Mouse (Mus musculus): Measurements from ENCODE around the gene Fgd5.
"Not testable (repeated sequence)": the region's sequence is repeated elsewhere in the genome, so short reads cannot be mapped to it uniquely, and the experiment has no call there.

Fgd5 gene

DNA sequence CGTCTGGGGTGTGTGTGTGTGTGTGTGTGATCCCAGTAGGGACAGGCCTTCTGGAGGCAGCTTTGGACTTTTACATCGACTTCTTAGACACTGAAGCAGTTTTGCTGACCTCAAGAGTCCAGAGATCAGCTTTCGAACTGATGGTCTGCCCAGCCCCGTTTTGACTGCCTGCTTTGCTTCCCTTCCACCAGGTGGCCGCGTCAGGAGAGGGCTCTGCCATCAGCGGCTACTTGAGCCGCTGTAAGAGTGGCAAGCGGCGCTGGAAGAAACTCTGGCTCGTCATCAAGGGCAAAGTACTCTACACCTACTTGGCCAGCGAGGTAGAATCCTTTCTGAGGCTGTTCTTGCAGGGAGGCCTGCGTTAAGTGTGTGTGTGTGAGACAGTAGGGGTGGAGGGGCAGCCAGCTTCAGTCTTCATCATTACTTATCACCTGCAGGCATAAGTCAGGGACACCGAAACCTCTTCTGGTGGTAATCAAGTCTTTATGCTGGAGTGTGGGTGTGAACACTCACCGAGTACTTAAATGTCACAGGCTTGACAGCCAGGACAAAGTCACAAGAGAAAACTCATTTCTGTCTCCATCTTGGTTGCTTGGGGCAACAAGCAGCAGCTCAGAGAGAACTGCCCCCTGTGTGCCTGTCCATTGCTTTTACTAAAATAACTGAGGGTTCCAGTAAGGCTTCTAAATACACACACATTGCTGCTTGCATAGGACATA is 92.6 kb downstream of the Fgd5 start:
- DNase-seq, result peak; percentile 52

DNA sequence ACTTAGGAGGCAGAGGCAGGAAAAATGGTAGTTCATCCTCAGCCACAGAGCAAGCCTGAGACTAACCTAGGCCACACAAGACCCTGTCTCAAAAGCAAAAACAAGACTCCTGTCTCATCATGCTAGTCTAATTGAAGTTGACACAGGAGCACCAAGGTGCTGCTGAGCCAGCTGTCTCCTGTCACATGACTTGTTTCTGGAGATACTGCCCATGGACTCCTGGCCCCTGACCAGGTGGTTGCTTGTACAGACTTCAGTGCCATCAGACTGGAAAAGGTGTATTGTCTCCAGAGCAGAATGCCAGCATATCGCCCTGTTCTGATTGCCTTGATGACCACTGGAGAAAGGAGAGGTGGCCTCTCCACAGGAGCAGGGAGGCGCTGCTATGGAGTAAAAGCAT is 102.1 kb downstream of the Fgd5 start:
- no peak for DNase-seq

- no peak for DNase-seq
Observed at GRCm38 (mm10) chr6:92082756-92083155, 104.1 kb downstream of the Fgd5 start.

DNA sequence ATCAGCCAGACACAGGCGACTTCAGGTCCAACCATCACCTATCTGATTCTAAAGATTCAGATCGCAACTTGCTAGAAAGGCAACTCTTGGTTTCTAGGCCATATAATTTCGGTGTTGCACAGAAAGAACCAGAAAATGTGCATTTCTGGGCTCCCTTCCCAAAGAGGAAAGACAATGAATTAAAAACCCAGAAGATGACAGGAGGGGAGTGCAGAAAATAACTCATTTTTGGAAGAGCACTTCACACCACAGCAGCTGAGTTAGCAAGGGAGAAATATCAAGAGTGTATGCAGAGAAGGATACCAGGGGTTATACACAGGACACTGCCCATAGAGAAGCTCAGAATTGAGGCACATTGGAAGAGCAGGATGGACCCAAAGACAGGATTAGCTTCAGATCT is 106.3 kb downstream of the Fgd5 start:
- no peak for DNase-seq

- not testable (repeated sequence) for DNase-seq
Observed at GRCm38 (mm10) chr6:92089141-92089540, 110.5 kb downstream of the Fgd5 start.

- DNase-seq, result no peak
Observed at GRCm38 (mm10) chr6:92089982-92090381, 111.3 kb downstream of the Fgd5 start.

DNA sequence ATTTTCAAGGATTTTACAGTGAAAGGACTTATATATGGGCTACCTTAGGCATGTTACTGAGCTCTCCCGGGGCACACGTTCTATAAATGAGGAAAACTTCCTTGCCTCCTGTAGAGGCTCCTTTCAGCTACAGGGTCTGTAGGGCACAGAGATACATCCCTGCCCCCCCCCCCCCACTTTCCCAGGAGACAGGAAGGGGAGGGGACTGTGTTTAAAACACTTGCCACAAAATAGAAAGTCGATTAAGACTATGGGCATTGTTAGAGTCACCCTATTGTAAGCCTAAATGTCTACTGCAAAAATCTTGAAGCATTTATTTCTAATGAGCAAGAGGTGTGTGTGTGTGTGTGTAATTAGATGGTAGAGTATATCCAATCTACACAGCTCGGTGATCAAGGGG is 111.8 kb downstream of the Fgd5 start:
- no peak for DNase-seq

DNA sequence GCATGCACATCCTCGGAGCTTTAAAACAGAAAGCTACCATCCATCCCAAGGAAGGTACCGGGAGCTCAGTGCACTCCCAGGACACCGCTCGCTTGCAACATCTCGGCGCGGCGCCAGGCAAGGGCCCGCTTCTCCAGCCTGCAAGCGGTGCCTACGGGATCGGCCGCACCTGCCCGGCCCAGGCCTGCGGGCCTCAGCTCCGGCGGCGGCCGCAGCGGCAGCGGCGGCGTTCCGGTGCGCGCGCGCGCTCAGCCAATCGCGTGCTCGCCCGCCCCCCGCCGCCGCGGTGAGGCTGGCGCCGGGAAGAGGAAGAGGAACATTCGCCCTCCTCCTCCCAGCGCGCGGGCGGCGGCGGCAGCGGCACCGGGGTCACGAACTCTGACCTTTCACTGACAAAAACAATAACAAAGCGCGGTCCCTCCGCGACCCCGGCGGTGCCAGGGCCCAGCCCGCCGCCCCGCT is 112.5 kb downstream of the Fgd5 start, which contains the start of gene Nr2c2:
Nr2c2 (plus strand) TSS at position 261 of the 462 bp plus-strand sequence.
- DNase-seq, result peak; percentile 91

DNA sequence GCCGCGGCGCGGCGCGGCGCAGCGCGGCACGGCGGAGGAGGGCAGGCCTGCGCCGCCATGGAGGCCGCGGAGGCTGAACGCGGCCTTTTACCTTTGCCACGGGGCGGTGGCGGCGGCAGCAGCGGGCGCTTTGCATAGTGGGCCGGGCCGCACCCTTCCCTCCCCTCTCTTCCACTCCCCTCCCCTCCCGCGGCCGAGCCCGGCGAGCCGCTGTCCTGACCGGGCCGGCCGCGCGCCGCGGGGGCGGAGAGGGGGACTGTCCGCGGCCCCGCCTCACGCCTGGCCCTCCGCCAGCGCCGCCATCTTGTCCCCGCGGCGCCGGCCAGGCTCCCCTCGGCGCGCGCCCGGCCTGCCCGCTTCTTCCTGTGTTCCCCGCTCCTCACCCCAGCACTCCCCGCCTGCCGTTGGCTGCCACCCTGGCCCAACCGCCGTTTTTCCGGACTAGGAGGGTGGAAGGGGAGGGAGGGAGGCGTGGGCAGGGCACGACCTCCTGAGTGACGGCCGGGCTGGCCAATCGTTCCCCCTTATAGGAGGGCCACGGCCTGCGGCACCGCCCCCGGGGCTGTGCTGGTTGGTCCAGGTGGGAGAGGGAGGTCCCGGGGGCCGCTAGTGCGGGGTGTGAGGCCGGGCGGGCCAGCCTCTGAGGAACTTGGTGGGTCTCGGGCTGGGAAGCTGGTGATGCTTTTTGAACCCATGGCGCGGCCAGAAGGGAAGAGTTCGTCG is 113.2 kb downstream of the Fgd5 start:
- DNase-seq, result peak; percentile 100

DNA sequence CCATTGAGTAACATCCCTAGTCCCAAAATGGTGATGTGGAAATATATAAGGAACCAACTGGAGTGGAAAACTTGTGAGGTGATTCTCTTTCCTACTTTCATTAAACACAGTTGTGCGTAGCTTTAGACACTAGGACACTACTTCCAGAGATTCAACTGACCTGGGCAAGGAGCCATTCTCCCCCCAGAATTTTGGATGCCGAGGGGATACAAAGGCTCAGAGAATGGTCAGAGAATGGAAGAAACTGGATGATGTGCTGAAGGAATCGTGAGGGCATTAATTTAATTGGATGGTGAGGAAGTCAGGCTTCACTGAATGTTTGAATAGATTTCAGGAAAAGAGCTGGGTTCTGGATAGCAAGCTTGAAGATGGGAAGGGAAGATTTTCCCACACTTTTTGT is 114.1 kb downstream of the Fgd5 start:
- DNase-seq, result no peak

DNA sequence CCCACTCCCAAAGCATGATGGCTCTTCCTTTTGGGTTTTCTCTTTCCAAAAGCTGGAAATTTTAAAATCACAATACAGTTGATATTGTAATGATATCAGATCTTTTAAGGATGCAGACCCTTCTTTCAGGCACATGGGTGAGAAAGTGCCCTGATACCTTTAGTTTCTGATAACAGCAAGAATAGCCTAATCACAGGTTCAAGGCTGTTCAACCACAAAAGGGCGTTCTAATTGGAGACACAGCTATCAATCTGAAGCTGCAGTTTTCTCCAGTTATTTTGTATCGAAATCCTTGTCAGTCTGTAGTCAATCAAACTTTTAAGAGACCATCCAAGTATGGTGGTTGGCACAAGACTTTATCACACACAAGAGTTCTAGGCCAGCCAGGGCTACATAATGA is 115.2 kb downstream of the Fgd5 start:
- DNase-seq, result no peak

DNA sequence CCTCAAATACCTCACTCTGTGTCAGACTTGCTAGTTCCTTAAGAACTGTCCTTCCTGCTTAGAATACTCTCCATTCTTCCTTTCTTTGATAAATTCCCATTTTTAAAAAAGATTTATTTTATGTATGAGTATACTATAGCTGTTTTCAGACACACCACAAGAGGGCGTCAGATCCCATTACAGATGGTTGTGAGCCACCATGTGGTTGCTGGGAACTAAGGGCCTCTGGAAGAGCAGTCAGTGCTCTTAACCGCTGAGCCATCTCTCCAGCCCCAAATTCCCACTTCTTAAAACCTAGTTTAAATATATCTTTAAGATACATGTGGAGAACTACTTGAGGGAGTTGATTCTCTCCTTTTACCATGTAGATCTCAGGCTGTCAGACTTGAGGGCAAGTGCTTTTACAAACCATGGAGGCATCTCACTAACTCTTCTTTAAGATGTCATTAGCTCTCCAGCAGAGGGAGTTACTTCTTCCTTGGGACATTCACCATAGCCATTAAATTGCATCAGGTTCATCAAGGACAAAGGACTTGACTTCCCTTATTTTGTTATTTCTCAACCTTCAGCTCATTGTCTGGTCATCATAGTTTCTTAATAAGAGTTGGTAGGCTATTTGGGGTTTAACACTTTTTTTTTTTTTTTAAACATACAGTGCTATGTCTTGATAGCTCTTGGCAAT is 122.1 kb downstream of the Fgd5 start:
- peak; percentile 19 for DNase-seq

DNA sequence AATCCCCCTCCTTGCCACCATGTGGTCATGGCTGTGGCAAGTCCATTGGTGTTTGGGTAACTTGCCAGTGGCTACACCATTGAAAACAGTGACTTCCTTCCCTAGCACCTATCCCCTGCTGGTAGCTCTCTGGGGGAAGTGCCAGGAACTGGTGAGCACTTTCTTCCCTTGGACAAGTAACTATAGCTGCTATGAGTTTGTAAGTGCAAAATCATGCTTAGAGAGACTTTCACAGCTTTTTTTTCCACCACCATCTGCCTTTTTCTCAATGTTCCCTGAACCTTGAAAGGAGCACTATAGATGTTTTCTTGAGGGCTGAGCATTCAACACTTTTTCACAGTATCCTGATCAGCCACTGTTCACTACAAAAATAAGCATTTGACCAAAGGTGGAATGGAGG is 145.9 kb downstream of the Fgd5 start:
- DNase-seq, result no peak

All from lung, postnatal 36 days (tissue).